Mouse (Mus musculus) C2C12 (cell line): ENCODE measurements around the gene Bnip2. TPM values are rescaled to one million over a fixed set of nuclear protein-coding genes. Genes with fewer than 3 reads are reported as not detected.

ENCODE experiments used
- H3K27me3 ChIP-seq: one replicate; pipeline ENCODE4 v1.6.1; 2011; ENCODE audit not compliant: control insufficient read depth, insufficient read depth, insufficient read length
- H3K36me3 ChIP-seq: one replicate; pipeline ENCODE4 v1.6.1; 2011; ENCODE audit not compliant: control insufficient read depth, insufficient read depth
- H3K4me3 ChIP-seq: one replicate; pipeline ENCODE4 v1.5.1; 2011; ENCODE audit warnings: mild to moderate bottlenecking, control low read depth; ENCODE audit not compliant: poor library complexity, insufficient read depth, severe bottlenecking
- H3K79me2 ChIP-seq: one replicate; pipeline ENCODE4 v1.6.1; 2011; ENCODE audit not compliant: control insufficient read depth, insufficient read depth
- H3K79me3 ChIP-seq: one replicate; pipeline ENCODE4 v1.6.1; 2011; ENCODE audit warnings: low read depth, control low read depth
- H3ac ChIP-seq: one replicate; pipeline ENCODE3; 2011; ENCODE audit warnings: low read depth; ENCODE audit not compliant: control insufficient read depth, insufficient read length
- CEBPB ChIP-seq: IDR thresholded peaks from one replicate; pipeline ENCODE4 v1.6.1; 2011; ENCODE audit warnings: low read depth, mild to moderate bottlenecking, control low read depth, moderate library complexity
- CTCF ChIP-seq: IDR thresholded peaks from one replicate; pipeline ENCODE4 v1.5.1; 2011; ENCODE audit not compliant: control insufficient read depth, insufficient read depth, insufficient read length
- FOSL1 ChIP-seq: IDR thresholded peaks from one replicate; pipeline ENCODE4 v1.8.0; 2011; ENCODE audit warnings: mild to moderate bottlenecking, low read length; ENCODE audit not compliant: poor library complexity, insufficient read depth, severe bottlenecking
- MAX ChIP-seq: IDR thresholded peaks from one replicate; pipeline ENCODE4 v1.6.1; 2011; ENCODE audit warnings: mild to moderate bottlenecking, control low read depth
- MYOD1 ChIP-seq: IDR thresholded peaks from one replicate; pipeline ENCODE4 v1.6.1; 2011; ENCODE audit warnings: low read depth; ENCODE audit not compliant: control insufficient read depth, insufficient read length
- MYOG ChIP-seq: IDR thresholded peaks from one replicate; pipeline ENCODE4 v1.6.1; 2011; ENCODE audit not compliant: control insufficient read depth, insufficient read length; ENCODE audit errors: extremely low read depth
- USF1 ChIP-seq: IDR thresholded peaks from one replicate; pipeline ENCODE4 v1.6.1; 2011; ENCODE audit warnings: low read depth, mild to moderate bottlenecking, control low read depth, moderate library complexity
- polyA plus RNA-seq: library from polyadenylated mRNA; unstranded; fragments of >200 nt; fragmentation: generic; extraction: Trizol; gene quantifications from one replicate; pipeline ENCODE4 v1.2.1, GENCODE M21; 2012; ENCODE audit warnings: missing spikeins

Gene Bnip2
- polyA plus RNA-seq, 1 experiment, result 104 TPM

DNA sequence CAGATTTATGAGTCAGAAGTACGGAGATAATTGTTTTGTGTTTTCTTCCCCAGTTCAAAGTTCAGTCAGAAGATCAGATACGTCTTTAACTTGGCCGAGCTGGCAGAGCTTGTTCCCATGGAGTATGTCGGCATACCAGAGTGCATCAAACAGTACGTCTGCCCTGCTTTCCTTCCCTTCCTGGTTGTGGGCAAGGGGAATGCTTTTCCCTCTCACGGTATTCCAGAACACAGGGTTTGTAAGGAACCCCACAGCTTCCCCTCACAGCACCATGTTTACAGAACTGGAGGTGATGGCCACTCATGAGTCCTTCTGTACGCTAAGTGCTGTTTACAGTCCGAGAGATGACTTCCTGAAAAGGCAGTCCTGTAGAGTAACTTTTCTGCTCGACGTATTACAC is 14.2 kb downstream of the Bnip2 start:
- TF ChIP-seq MAX, result no peak
- TF ChIP-seq MYOG, result no peak
- Histone ChIP-seq H3K27me3 (no peaks in the 10 kb centered on the region), H3ac (no peak overlapping the region), H3K79me2 (no peaks in the 10 kb centered on the region), H3K36me3 (peaks cover 95% of the 10 kb centered on the region), H3K4me3 (no peak overlapping the region), H3K79me3 (peaks cover 7% of the 10 kb centered on the region)

- Histone ChIP-seq H3K4me3 (no peak overlapping the region), H3K79me3 (no peaks in the 10 kb centered on the region), H3K79me2 (no peaks in the 10 kb centered on the region), H3K27me3 (no peaks in the 10 kb centered on the region), H3ac (no peak overlapping the region), H3K36me3 (peaks cover 88% of the 10 kb centered on the region)
- no peak for TF ChIP-seq MYOD1
- TF ChIP-seq CTCF, result no peak
Measured at GRCm38 (mm10) chr9:70006984-70007383, 17.7 kb downstream of the Bnip2 start.

DNA sequence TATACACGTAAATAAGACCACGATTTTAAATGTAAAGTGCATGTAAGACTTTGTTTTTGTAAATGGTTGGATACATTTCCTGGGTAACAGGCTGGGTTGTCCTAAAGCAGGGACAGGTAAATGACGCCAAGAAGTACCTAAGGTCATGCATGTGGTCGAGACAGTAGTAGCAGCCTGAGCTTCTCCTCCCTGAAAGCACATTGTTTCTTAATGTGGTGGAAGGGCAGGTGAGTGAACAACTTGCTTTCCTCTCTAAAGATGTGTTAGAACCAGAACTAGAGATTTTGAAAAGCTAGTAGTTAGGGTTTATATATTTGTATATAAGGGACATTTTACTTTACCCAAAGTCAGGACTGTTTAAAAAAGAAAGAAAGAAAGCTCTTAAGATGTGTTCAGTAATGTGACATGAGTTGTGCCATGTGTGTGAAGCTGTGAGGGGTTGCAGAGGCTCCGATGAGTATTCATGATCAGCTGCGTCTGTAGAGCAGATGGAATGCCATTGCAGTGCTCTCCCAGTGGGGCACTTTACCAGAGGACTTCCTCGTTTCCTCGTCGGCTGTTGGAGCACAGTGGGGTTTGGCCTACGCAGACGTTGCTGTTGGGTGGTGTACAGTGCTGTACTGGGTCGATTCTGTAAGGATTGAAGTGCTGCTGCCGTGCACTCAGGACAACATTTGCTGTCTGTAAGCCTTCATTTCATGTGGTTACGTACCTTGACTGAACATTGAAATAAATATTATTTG is 18.4 kb downstream of the Bnip2 start:
- Histone ChIP-seq H3K36me3 (peaks cover 81% of the 10 kb centered on the region), H3K79me2 (peaks cover 3% of the 10 kb centered on the region), H3K27me3 (no peaks in the 10 kb centered on the region), H3ac (no peak overlapping the region), H3K4me3 (no peak overlapping the region), H3K79me3 (peaks cover under 1% of the 10 kb centered on the region)
- TF ChIP-seq MYOD1 (no peak), FOSL1 (no peak), MYOG (no peak), USF1 (no peak), CEBPB (no peak), MAX (no peak), CTCF (no peak)

- Histone ChIP-seq H3K79me3 (peaks cover 22% of the 10 kb centered on the region), H3K27me3 (no peaks in the 10 kb centered on the region), H3K79me2 (peaks cover 24% of the 10 kb centered on the region), H3K4me3 (no peak overlapping the region), H3ac (no peak overlapping the region), H3K36me3 (peaks cover 60% of the 10 kb centered on the region)
- TF ChIP-seq USF1 (no peak), MAX (no peak), MYOD1 (no peak), MYOG (no peak), FOSL1 (no peak), CTCF (no peak), CEBPB (no peak)
Measured at GRCm38 (mm10) chr9:70009754-70010304, 20.6 kb downstream of the Bnip2 start.

DNA sequence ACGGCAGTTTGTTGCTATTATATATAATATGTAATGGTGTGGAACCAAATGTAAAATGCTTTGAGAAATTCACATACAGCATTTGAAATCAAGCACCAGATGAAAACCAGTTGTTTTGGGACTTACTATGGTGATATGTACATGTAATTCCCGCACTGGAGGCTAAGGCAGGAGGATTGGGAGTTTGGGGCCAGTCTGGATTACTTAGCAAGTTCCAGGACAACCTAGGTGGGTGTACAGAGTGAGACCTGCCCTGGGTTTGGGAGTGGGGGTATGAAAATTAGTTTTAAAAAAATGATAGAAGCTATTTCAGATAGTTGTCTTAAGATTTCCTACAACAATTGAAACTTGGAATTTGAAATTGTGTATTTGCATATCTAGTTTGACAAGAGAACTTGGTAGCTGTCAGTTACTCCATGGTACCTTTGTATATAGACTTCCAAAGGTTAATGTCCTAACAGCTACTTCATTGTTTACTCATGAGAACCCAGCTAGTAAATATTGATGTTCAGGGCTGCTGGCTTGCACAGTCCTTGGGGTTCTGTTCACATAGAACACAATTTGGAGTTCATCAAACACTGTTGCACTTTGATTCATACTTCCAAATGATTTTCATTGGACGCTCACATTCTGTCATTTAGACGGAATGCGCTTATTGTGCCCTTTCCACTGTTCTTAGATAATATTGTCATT is 21.7 kb downstream of the Bnip2 start:
- H3K4me3 ChIP-seq, result no peak overlapping the region
- peaks cover 31% of the 10 kb centered on the region for H3K79me3 ChIP-seq
- H3ac ChIP-seq, result no peak overlapping the region
- peaks cover 49% of the 10 kb centered on the region for H3K36me3 ChIP-seq
- TF ChIP-seq CEBPB, result no peak
- TF ChIP-seq FOSL1, result no peak
- no peak for TF ChIP-seq MYOD1
- TF ChIP-seq MYOG, result no peak
- no peak for TF ChIP-seq MAX
- TF ChIP-seq CTCF, result no peak
- TF ChIP-seq USF1, result no peak
- peaks cover 35% of the 10 kb centered on the region for H3K79me2 ChIP-seq
- no peaks in the 10 kb centered on the region for H3K27me3 ChIP-seq
